Mouse (Mus musculus) forebrain, embryonic 15.5 days (tissue): ENCODE measurements around the gene Chil4. TPM values are rescaled to one million over a fixed set of nuclear protein-coding genes. Genes with fewer than 3 reads are reported as not detected.
"Not testable (repeated sequence)": the region's sequence is repeated elsewhere in the genome, so short reads cannot be mapped to it uniquely, and the experiment has no call there.

Source experiments
- ATAC-seq: fragments of 200-750 bp; cut with Nextera tagmentation; replicated peaks from 2 replicates; pipeline ENCODE4 v1.8.0; 2017; ENCODE audit warnings: mild to moderate bottlenecking, moderate TSS enrichment, moderate library complexity
- H3K27ac ChIP-seq: fragments of 300-500 bp; sonication (generic); replicated peaks from 2 replicates; pipeline ENCODE4 v1.5.1; 2015; ENCODE audit warnings: mild to moderate bottlenecking, inconsistent platforms
- H3K27me3 ChIP-seq: fragments of 300-500 bp; sonication (generic); 2 replicates; pipeline ENCODE4 v1.6.1; 2015; ENCODE audit warnings: inconsistent platforms
- H3K36me3 ChIP-seq: fragments of 300-500 bp; sonication (generic); 2 replicates; pipeline ENCODE4 v1.6.1; 2015; ENCODE audit warnings: mild to moderate bottlenecking, inconsistent platforms
- H3K4me1 ChIP-seq: fragments of 300-500 bp; sonication (generic); 2 replicates; pipeline ENCODE4 v1.6.1; 2015; ENCODE audit warnings: inconsistent platforms
- H3K4me2 ChIP-seq: fragments of 300-500 bp; sonication (generic); replicated peaks from 2 replicates; pipeline ENCODE4 v1.6.1; 2015; ENCODE audit warnings: mild to moderate bottlenecking, inconsistent platforms
- H3K4me3 ChIP-seq: fragments of 300-500 bp; sonication (generic); 2 replicates; pipeline ENCODE4 v1.5.1; 2015; ENCODE audit warnings: mild to moderate bottlenecking, inconsistent platforms
- H3K9ac ChIP-seq: fragments of 300-500 bp; sonication (generic); replicated peaks from 2 replicates; pipeline ENCODE4 v1.6.1; 2015; ENCODE audit warnings: mild to moderate bottlenecking, inconsistent platforms
- H3K9me3 ChIP-seq: fragments of 300-500 bp; sonication (generic); 2 replicates; pipeline ENCODE4 v1.6.1; 2016; ENCODE audit warnings: inconsistent platforms
- WGBS: fragments of 180-500 bp; shearing (Covaris S2); methylation state at CpG from one replicate; pipeline ENCODE4 v1.1.7; 2015; ENCODE audit warnings: mixed read lengths; 5-methylcytosine and 5-hydroxymethylcytosine counted together
- polyA plus RNA-seq: library from polyadenylated mRNA; unstranded; fragments of >200 nt; fragmentation: Nextera tagmentation; extraction: Ambion mirVana; gene quantifications from 2 replicates; pipeline ENCODE4 v1.2.1, GENCODE M21; 2015

Gene Chil4
- polyA plus RNA-seq = not detected in 2 replicates

DNA sequence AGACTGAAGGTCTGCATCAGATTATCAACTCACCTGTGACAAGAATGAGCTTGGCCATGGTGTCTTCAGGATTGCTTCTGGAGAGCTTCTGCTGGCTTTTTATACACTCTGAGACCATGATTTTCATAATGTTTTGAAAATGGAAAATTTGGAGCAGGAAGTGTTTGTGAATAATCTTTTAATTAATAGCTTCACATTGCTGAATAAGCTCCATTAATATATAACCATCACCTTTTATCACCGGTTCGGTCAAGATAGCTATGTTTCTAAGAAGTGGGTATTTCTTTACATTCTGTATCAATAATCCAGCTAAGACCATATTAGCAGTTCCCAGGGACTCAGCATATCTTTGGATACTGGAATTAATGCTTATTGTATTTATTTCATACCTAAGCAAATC lies at the start of gene Chil4:
Gene Chil4, minus strand, starts transcription at position 101 of the 400 bp plus-strand sequence.
- H3K27me3 ChIP-seq = no peaks in the 10 kb centered on the region
- H3K9me3 ChIP-seq = no peaks in the 10 kb centered on the region
- no peak for ATAC-seq
- H3K27ac ChIP-seq = no peak within 1 kb of the TSS
- H3K36me3 ChIP-seq = no peaks in the 10 kb centered on the region
- no peak within 1 kb of the TSS for H3K4me3 ChIP-seq
- H3K4me1 ChIP-seq = no peaks in the 10 kb centered on the region
- no peak within 1 kb of the TSS for H3K9ac ChIP-seq
- H3K4me2 ChIP-seq = no peak within 1 kb of the TSS
- WGBS = 94% methylated on average over 2 of the region's 2 CpGs

DNA sequence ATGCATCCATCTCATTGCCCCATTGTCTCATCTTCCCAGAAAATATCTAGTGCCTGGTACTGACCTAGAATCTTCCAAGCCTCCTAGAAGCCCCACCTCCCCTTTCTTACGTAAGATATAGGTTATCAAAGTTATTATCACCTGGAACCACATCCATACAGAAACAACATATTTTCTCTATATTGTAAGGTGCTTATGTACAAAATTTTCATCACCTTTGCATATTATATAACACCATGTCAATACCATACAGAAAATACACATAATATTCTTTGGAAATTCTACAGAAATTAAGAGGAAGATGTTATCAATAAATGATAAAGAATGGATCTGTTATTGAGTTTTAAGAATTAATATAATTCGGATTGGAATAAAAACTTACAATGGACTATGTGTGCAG lies 46.5 kb upstream of the Chil4 start:
- ATAC-seq = no peak
- Histone ChIP-seq H3K9ac (no peak overlapping the region), H3K36me3 (no peaks in the 10 kb centered on the region), H3K27me3 (no peaks in the 10 kb centered on the region), H3K4me3 (no peak overlapping the region), H3K4me2 (no peak overlapping the region), H3K9me3 (no peaks in the 10 kb centered on the region), H3K4me1 (no peaks in the 10 kb centered on the region), H3K27ac (no peak overlapping the region)
- WGBS = 86% methylated on average over 2 of the region's 2 CpGs

DNA sequence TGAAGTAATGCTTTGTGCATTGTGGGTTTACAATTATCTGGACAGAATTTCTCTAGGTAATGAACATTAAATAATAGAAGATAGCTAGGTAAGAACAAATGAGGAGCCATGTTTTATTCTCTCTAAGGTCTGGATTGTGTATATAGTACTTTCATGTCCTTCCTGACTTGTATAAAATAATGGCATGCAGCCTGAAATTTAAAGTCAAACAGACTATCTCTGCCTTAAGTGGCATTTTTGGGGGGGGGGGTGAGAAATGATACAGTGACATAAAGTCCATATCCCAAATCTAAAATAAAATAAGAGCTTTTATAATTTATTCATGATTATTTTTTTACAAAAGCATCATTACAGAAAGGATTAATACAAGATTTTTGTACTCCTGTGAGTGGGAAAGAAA lies 45.5 kb upstream of the Chil4 start:
- Histone ChIP-seq H3K9me3 (no peaks in the 10 kb centered on the region), H3K27ac (no peak overlapping the region), H3K36me3 (no peaks in the 10 kb centered on the region), H3K9ac (no peak overlapping the region), H3K4me1 (no peaks in the 10 kb centered on the region), H3K4me3 (no peak overlapping the region), H3K4me2 (no peak overlapping the region), H3K27me3 (no peaks in the 10 kb centered on the region)
- no peak for ATAC-seq

DNA sequence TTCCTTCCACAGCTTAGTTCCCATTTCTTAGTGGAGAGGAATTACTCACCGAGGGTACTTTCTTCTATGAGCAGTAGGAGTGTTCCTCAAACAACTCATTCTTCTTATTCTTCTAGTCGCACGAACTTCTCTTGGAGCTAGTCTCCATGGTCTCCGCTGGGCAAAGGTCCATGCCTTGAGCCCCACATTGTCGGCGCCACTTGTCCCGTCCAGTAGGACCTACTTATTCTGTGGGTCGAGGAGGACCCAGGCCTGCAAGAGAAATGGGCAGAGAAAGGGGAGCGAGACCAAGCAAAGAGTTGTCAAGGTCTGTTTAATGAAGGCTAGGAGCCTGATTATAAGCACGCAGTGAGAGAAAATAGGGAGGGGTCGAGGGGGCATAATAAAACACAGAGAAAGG lies 37.8 kb upstream of the Chil4 start:
- not testable (repeated sequence) for H3K4me1 ChIP-seq, H3K9ac ChIP-seq, ATAC-seq, H3K27ac ChIP-seq, H3K4me3 ChIP-seq, H3K36me3 ChIP-seq, H3K27me3 ChIP-seq, H3K4me2 ChIP-seq
- 91% methylated on average over 11 of the region's 11 CpGs for WGBS
- H3K9me3 ChIP-seq = peaks cover 38% of the 10 kb centered on the region

DNA sequence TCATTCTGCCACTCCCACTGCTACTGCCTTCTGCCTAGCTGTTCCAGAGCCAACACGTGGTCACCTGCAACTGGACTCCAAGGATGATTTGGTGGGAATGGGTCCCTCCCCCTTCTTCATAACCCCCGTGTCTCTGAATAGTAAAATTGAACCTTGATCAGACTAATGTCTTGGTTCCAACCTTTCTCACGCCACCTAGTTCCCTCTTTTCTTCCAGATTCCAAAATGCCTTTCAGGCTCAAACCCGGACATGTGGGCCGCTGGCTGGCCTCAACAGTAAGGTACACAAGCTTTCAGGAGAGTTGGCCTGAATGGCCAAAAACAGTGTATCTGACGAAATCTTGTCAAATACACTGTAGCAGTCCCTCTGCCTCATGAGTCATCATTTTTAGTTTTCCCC lies 33.4 kb upstream of the Chil4 start:
- Histone ChIP-seq H3K4me1 (peaks cover 4% of the 10 kb centered on the region; the same call in 1 of the 2 replicates), H3K9me3 (peaks cover 38% of the 10 kb centered on the region), H3K27me3 (no peaks in the 10 kb centered on the region), H3K9ac (no peak overlapping the region), H3K27ac (no peak overlapping the region), H3K4me3 (no peak overlapping the region), H3K4me2 (no peak overlapping the region), H3K36me3 (no peaks in the 10 kb centered on the region)
- no peak for ATAC-seq
- WGBS = 88% methylated on average over 6 of the region's 6 CpGs

DNA sequence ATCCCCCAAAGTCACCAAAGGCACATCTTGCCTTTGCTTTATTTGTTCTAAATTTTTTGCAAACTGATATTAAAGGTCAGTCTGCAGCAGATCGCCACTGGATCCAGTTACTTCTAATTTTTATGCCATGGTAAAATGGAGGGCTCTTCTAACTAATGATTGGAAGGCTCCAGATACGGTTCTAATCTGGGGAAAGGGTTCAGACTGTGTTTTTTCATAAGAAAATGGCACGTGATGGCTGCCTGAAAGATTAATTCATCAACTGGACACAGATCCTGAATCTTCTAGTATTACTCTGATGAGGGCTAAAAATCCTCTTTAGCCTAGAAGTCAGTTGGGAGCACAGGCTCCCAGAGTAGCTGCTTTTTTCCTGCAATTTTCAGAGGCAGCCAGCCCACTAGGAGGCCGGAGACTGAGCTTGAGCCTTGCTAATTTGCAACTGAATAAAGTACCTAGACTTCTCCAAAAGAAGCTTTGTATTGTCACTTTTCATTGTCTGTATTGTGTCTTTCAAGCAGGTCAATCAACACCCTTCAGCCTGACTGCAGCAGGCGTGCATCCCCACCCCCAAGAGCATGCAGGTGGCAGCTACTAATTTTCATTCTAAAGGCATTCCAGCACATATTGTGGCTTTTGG lies 31.6 kb upstream of the Chil4 start:
- H3K27ac ChIP-seq, H3K36me3 ChIP-seq, H3K4me2 ChIP-seq, H3K9ac ChIP-seq, H3K27me3 ChIP-seq, ATAC-seq, H3K4me1 ChIP-seq, H3K4me3 ChIP-seq: not testable (repeated sequence)
- WGBS = 22% methylated on average over 5 of the region's 5 CpGs
- H3K9me3 ChIP-seq = peaks cover 21% of the 10 kb centered on the region

DNA sequence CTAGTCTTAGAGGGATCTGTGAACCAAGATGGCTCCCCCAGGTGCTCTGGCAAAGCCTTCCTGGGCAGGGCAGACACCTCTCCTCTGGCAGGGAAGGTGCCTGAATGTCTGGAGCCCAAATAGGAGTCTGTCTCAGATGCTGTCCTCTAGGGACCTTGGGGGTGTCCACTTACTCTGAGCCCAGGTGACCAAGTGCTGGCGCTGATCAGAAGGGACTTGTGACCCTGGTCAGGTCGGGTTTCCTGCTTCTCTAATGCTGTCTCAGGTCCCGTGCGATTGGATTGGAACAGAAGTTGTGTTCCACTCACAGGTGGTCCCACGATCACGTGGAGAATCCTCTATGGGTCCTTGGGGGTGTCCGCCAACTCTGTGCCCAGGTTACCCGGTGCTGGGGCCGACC lies 28.1 kb upstream of the Chil4 start:
- not testable (repeated sequence) for H3K36me3 ChIP-seq, H3K9ac ChIP-seq, H3K9me3 ChIP-seq, ATAC-seq, H3K27me3 ChIP-seq, H3K4me1 ChIP-seq, H3K27ac ChIP-seq, H3K4me3 ChIP-seq, H3K4me2 ChIP-seq
- 91% methylated on average over 9 of the region's 9 CpGs for WGBS

DNA sequence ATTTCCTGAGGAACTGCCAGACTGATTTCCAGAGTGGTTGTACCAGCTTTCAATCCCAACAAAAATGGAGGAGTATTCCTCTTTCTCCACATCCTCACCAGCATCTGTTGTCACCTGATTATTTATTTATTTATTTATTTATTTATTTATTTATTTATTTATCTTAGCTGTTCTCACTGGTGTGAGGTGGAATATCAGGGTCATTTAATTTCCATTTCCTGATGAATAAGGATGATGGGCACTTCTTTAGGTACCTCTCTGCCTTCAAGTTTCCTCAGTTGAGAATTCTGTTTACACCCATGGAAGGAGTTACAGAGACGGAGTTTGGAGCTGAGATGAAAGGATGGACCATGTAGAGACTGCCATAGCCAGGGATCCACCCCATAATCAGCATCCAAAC lies 20.9 kb upstream of the Chil4 start:
- WGBS = 91% methylated on average over 1 of the region's 1 CpGs
- H3K9me3 ChIP-seq, ATAC-seq, H3K36me3 ChIP-seq, H3K27me3 ChIP-seq, H3K9ac ChIP-seq, H3K4me1 ChIP-seq, H3K4me2 ChIP-seq, H3K4me3 ChIP-seq, H3K27ac ChIP-seq: not testable (repeated sequence)

DNA sequence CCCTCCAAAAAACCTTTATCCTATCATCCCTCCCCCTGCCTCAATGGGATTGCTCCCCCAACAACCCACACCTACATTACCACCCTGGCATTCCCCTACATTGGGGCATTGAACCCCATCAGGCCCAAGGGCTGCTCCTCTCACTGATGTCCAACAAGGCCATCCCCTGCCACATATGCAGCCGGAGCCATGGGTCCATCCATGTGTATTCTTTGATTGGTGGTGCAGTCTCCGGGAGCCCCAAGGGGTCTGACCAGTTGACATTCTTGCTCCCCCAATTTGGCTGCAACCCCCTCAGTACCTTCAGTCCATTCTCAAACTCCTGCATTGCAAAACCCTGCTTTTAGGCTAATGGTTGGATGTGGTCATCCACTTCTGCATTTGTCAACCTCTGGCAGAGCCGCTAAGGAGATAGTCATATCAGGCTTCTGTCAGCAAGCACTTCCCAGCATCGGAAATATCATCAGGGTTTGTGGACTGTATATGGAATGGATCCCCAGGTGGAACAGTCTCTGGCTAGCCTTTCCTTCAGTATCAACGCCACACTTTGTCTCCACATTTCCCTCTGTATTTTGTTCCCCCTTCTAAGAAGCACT lies 20.0 kb upstream of the Chil4 start:
- no peak overlapping the region for H3K9ac ChIP-seq
- no peaks in the 10 kb centered on the region for H3K36me3 ChIP-seq
- H3K9me3 ChIP-seq = no peaks in the 10 kb centered on the region
- H3K4me3 ChIP-seq = no peak overlapping the region
- WGBS = 95% methylated on average over 5 of the region's 5 CpGs
- H3K27me3 ChIP-seq = no peaks in the 10 kb centered on the region
- H3K4me2 ChIP-seq = no peak overlapping the region
- H3K27ac ChIP-seq = no peak overlapping the region
- H3K4me1 ChIP-seq = no peaks in the 10 kb centered on the region
- no peak for ATAC-seq

DNA sequence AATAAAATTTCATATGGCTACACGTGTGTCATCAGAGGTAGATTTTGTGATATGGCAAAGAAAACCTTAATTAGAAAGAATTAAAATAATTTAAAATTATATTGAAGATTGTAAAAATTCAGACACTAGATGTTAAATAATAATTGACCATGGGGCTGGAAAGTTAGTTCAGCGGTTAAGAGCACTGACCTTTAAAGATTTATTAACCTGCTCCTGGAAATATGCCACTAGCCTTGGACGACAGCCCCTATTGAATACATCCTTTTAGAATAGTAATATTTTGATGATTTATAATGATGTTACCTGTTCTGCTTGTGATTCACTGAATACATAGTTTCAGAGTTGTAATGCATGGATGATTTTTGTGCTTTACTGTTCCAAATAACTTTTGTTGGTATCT lies 4.1 kb upstream of the Chil4 start:
- H3K27ac ChIP-seq, H3K27me3 ChIP-seq, ATAC-seq, H3K9ac ChIP-seq, H3K4me3 ChIP-seq, H3K9me3 ChIP-seq, H3K4me1 ChIP-seq, H3K36me3 ChIP-seq, H3K4me2 ChIP-seq: not testable (repeated sequence)
- 79% methylated on average over 3 of the region's 3 CpGs for WGBS

DNA sequence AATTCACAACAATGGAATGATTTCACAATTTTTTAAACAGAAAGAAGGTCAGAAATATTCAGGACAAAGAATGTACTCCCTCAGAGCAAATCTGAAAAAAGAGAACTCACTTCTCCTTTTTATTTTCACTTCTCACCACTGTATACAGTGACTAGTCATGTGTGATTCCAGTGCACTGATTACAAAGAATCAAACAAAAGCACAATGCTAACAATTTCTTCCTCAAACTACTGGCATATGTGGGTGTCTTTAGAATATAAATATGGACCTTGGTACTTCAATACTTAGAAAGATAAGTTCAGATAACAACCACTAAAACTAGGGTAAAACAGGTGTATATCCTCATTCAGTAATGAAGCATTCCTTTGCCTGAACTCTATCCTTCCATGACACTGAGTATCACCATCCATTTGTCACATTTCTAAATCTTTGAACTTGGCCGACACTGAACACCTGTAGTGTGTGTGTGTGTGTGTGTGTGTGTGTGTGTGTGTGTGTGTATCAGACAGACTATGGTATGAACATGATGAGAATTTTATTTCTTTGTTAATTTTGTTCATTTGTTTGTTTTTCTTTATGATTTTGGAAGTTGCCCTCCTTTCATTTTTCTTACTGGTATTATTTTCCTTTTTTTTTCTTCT lies 2.4 kb upstream of the Chil4 start:
- H3K36me3 ChIP-seq = no peaks in the 10 kb centered on the region
- no peak for ATAC-seq
- H3K27me3 ChIP-seq = no peaks in the 10 kb centered on the region
- H3K4me1 ChIP-seq = no peaks in the 10 kb centered on the region
- no peak overlapping the region for H3K9ac ChIP-seq
- H3K4me2 ChIP-seq = no peak overlapping the region
- H3K9me3 ChIP-seq = no peaks in the 10 kb centered on the region
- H3K27ac ChIP-seq = no peak overlapping the region
- 92% methylated on average over 1 of the region's 1 CpGs for WGBS
- H3K4me3 ChIP-seq = no peak overlapping the region

DNA sequence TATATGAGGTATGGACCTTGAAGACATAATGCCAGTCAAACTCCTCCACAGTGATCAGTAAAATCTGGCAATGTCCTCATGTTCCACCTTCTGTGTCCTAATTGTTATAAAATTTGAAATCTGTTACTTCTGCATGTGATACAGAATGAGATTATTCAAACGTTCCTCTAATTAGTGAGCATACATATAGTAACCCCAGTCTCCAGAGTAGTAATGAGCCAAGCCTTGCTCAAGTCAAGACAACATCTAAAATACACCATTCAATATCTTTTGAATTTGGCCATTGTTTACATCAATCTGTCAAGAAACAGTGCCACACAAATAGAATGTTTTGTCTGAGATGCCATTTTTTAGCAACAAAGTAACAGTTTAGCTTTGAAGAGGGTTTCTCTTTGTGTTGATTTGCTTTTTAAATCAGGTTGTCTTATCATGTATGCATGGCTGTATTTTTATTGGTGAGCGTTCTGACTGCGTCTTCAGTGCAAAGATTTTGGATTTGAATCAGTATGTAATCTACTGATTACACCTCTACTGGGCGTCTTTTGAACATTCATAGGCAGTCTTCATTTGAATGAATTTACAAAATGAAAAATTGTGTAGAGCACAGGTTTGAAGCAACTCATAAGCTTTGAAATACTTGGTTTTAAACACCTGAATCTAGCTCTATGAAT lies 888 bp downstream of the Chil4 start:
- not testable (repeated sequence) for H3K9me3 ChIP-seq, H3K27ac ChIP-seq, H3K4me3 ChIP-seq, ATAC-seq, H3K4me2 ChIP-seq, H3K27me3 ChIP-seq, H3K9ac ChIP-seq, H3K4me1 ChIP-seq, H3K36me3 ChIP-seq
- WGBS = 72% methylated on average over 4 of the region's 4 CpGs
